Comparison of ENCODE assay signal across 27 mouse cellular contexts in the genomic region with DNA sequence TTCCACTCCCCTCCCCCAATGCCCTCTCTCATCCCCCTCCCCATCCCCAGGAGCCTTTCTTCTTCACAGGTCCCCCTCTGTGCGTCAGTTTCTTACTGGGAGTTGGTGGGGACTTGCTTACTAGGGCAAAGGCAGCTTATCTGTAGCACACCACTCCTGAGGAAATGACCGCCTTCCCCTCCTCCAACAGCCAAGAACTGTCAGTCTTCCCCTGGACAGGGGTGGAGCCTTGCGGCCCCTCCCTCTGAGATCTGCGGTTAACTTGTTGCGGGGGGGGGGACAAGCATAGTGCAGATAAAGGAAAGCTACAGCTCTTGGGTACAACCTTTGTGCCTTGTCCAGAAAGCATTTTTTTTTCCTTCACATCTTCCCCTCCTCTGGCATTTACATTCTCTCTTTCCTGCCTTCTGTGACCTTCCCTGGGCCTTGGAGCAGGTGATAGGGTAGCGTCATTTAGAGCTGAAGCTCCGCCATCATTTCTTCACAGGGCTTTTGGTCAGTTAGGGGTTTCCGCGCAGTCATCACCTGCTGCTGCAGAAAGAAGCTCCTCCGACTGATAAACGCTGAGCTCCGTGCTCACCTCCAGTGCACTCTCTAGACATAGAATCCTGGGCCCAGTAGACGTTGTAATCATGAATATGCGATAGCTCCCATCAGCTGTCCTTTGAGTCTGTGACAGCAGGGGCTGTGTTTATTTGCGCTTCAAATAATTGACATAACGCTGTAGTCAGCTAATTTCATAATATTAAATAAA.
DNase-seq lines count a peak whose midpoint lies in the region; ATAC-seq lines count a peak whose summit lies in the region.
"Had no signal": no experiment of that assay in that cellular context is flagged by ENCODE, and none has a peak within 500 bp of the region (broad histone marks: within the 10 kb centered on the region; RNA-seq: fewer than 3 reads in every experiment).

No protein-coding gene starts in this region.

- no peaks in the 10 kb centered on the region for H3K27me3 ChIP-seq in heart, embryonic 13.5 days (replicated peaks)
- no peaks in the 10 kb centered on the region for H3K27me3 ChIP-seq in liver, embryonic 11.5 days (replicated peaks; ENCODE audit: control insufficient read depth, insufficient read depth, low read length)
- H3K27me3 ChIP-seq in hindbrain, embryonic 14.5 days (ENCODE audit: control insufficient read depth, insufficient read depth, low read length): no peaks in the 10 kb centered on the region
- H3K27me3 ChIP-seq: embryonic facial prominence, embryonic 13.5 days; heart, embryonic 15.5 days; hindbrain, embryonic 12.5 days; megakaryocyte, embryonic 14.5 days had no signal

- H3K27ac ChIP-seq in heart, embryonic 13.5 days (replicated peaks): no peak overlapping the region
- H3K27ac ChIP-seq in liver, embryonic 11.5 days (ENCODE audit: low read depth, low read length): peak overlapping the region; percentile 73
- no peak overlapping the region for H3K27ac ChIP-seq in hindbrain, embryonic 14.5 days
- H3K27ac ChIP-seq: embryonic facial prominence, embryonic 13.5 days; heart, embryonic 15.5 days; hindbrain, embryonic 12.5 days; left cerebral cortex, adult 2 months; limb, embryonic 10.5 days had no signal

- 26% methylated on average over 16 of the region's 16 CpGs for WGBS in heart, embryonic 13.5 days
- 22% methylated on average over 16 of the region's 16 CpGs for WGBS in liver, embryonic 11.5 days
- WGBS in hindbrain, embryonic 14.5 days: 41% methylated on average over 16 of the region's 16 CpGs

- H3K36me3 ChIP-seq in heart, embryonic 13.5 days: no peaks in the 10 kb centered on the region
- no peaks in the 10 kb centered on the region for H3K36me3 ChIP-seq in liver, embryonic 11.5 days (ENCODE audit: control insufficient read depth, insufficient read depth, low read length)
- no peaks in the 10 kb centered on the region for H3K36me3 ChIP-seq in hindbrain, embryonic 14.5 days (replicated peaks; ENCODE audit: control insufficient read depth, insufficient read depth)
- H3K36me3 ChIP-seq: embryonic facial prominence, embryonic 13.5 days; heart, embryonic 15.5 days; hindbrain, embryonic 12.5 days; limb, embryonic 10.5 days had no signal

- DNase-seq in heart, adult 9 months (ENCODE audit: low spot score in 2 of 2): no peak
- peak; percentile 33 for DNase-seq in c-Kit-positive CD71-positive TER-119-positive erythroid progenitor cells, embryonic 14.5 days (ENCODE audit: low spot score)
- peak; percentile 57 for DNase-seq in liver, embryonic 11.5 days (ENCODE audit: low spot score)
- no peak for DNase-seq in ovary, postnatal 10 days (ENCODE audit: low spot score)
- no peak for DNase-seq in hindbrain, embryonic 14.5 days (ENCODE audit: low spot score)
- DNase-seq: adrenal gland, postnatal 25 days; cerebellum, adult 9-10 months; gastrocnemius, postnatal 36 days; kidney, adult 8-10 months; kidney, postnatal 25 days; lung, adult 18-20 months; lung, postnatal 14 days; retina, postnatal 1 day; right cerebral cortex, postnatal 4 days; thymus, postnatal 36 days had no signal

- H3K4me3 ChIP-seq in heart, embryonic 13.5 days: no peak overlapping the region
- H3K4me3 ChIP-seq in liver, embryonic 11.5 days (ENCODE audit: low read depth, low read length): peak overlapping the region; percentile 32
- no peak overlapping the region for H3K4me3 ChIP-seq in hindbrain, embryonic 14.5 days (replicated peaks; ENCODE audit: low read length)
- H3K4me3 ChIP-seq: embryonic facial prominence, embryonic 13.5 days; heart, embryonic 15.5 days; hindbrain, embryonic 12.5 days; left cerebral cortex, adult 2 months; limb, embryonic 10.5 days; megakaryocyte, embryonic 14.5 days had no signal

- peaks cover 5% of the 10 kb centered on the region; the same call in 1 of the 2 replicates for H3K4me1 ChIP-seq in heart, embryonic 13.5 days
- peaks cover 12% of the 10 kb centered on the region for H3K4me1 ChIP-seq in liver, embryonic 11.5 days (replicated peaks; ENCODE audit: control insufficient read depth, insufficient read depth, low read length)
- no peaks in the 10 kb centered on the region for H3K4me1 ChIP-seq in hindbrain, embryonic 14.5 days (replicated peaks; ENCODE audit: control insufficient read depth, insufficient read depth, low read length)
- H3K4me1 ChIP-seq: embryonic facial prominence, embryonic 13.5 days; heart, embryonic 15.5 days; hindbrain, embryonic 12.5 days had no signal

- ATAC-seq in heart, embryonic 13.5 days (ENCODE audit: extremely low read depth, insufficient number of reproducible peaks, low FRiP score, low TSS enrichment): no peak
- peak; percentile 97 for ATAC-seq in liver, embryonic 11.5 days (replicated peaks; ENCODE audit: low FRiP score)
- ATAC-seq in megakaryocyte progenitor cell, adult 5-6 weeks (replicated peaks; ENCODE audit: poor library complexity): peak; percentile 82
- no peak for ATAC-seq in hindbrain, embryonic 14.5 days (ENCODE audit: low FRiP score)
- ATAC-seq: activated CD4-positive, CD25-positive, alpha-beta regulatory T cell, adult 4 months; forebrain, embryonic 16.5 days; inflammation-experienced regulatory T-cells, adult 6 months; Patski had no signal

- peak overlapping the region; percentile 46 for H3K4me2 ChIP-seq in heart, embryonic 13.5 days
- H3K4me2 ChIP-seq in liver, embryonic 11.5 days: peak overlapping the region; percentile 67
- H3K4me2 ChIP-seq in hindbrain, embryonic 14.5 days (replicated peaks): no peak overlapping the region
- H3K4me2 ChIP-seq: embryonic facial prominence, embryonic 13.5 days; heart, embryonic 15.5 days; hindbrain, embryonic 12.5 days had no signal

- H3K9ac ChIP-seq in heart, embryonic 13.5 days: no peak overlapping the region
- peak overlapping the region; percentile 34; the same call in 1 of the 2 replicates for H3K9ac ChIP-seq in liver, embryonic 11.5 days (ENCODE audit: low read depth, low read length)
- H3K9ac ChIP-seq in hindbrain, embryonic 14.5 days: no peak overlapping the region
- H3K9ac ChIP-seq: embryonic facial prominence, embryonic 13.5 days; heart, embryonic 15.5 days; hindbrain, embryonic 12.5 days had no signal

- H3K9me3 ChIP-seq in heart, embryonic 13.5 days: no peaks in the 10 kb centered on the region
- H3K9me3 ChIP-seq in liver, embryonic 11.5 days (ENCODE audit: control insufficient read depth, low read length): no peaks in the 10 kb centered on the region
- no peaks in the 10 kb centered on the region for H3K9me3 ChIP-seq in hindbrain, embryonic 14.5 days (ENCODE audit: control insufficient read depth, low read length)
- H3K9me3 ChIP-seq: embryonic facial prominence, embryonic 13.5 days; heart, embryonic 15.5 days; hindbrain, embryonic 12.5 days; limb, embryonic 10.5 days had no signal

Comparison
In these comparisons a context has a peak if more than half of its experiments do, and no peak if none do; other contexts are left out.
1. ATAC-seq: peak in liver, embryonic 11.5 days (single experiment) and megakaryocyte progenitor cell, adult 5-6 weeks (single experiment); none in heart, embryonic 13.5 days (single experiment) and hindbrain, embryonic 14.5 days (single experiment).
2. DNase-seq: peak in c-Kit-positive CD71-positive TER-119-positive erythroid progenitor cells, embryonic 14.5 days (single experiment) and liver, embryonic 11.5 days (single experiment); none in heart, adult 9 months (0 of 2), ovary, postnatal 10 days (single experiment) and hindbrain, embryonic 14.5 days (single experiment).